Mouse (Mus musculus) R1 (cell line): Measurements from ENCODE around the gene Syt5.

Source experiments
- DNase-seq: peaks from one replicate; pipeline ENCODE4 v3.0.0-alpha.2; 2018; ENCODE audit warnings: low read depth, low spot score

Gene Syt5

GRCm38 (mm10) chr7:4523205-4524130, 23.9 kb downstream of the Syt5 start:
- peak; percentile 31 for DNase-seq

DNA sequence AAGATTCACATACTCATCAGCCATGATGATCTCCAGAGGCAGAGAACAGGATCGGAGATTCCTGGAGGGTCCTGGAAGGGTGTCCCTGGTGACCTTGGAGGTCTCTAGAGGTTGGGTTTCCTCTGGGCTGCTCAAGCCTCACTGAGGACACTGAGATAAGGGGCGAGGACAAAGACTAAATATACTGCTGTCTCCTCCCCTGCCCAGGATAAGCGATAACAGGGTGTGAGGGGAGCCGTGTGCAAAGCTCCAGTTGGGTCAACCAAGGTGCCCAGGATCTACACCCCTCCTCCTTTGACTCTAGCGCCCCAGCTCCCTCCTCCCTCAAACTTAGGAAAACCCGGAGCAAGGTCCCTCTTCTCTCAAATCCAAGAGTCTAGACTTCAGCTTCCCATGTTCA, 25.0 kb downstream of the Syt5 start:
- no peak for DNase-seq

GRCm38 (mm10) chr7:4521231-4522003, 25.9 kb downstream of the Syt5 start:
- peak; percentile 60 for DNase-seq

- DNase-seq, result no peak
Measured at GRCm38 (mm10) chr7:4518487-4518886, 28.9 kb downstream of the Syt5 start.

DNA sequence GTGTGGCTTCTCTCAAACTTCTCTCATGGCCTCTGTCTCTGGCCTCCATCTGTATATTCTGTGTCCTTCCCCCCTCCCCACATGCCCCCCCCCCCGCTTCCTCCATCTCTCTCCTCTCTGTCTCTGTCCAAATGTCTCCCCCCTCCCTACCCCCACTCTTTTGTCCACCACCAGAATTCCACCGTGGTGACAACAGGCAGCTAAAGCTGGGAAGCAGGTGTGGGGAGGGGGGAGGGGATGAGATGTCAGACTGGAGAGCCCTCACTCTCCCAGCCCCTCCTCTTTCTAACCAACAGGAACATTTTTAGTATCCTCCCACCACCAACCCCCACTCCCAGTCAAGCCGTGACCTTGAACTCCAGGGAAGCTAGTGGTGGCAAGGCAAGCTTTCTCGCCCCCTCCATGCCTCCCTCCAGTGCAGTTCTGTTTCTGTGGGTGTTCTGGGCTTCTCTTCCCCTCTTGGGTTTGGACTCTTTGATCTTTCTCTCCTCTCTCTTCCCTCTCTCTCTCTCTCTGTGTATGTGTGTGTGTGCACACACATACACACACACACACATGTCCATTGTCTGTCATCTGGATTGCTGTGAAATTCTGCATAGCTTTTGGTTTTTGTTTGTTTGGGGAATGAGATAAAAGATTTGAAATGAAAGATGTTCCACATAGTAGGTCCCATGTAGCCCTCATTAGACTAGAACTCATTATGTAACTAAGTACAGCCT, 30.9 kb downstream of the Syt5 start, which contains the start of gene Tnnt1:
TSS of gene Tnnt1 (minus strand) at position 51 of the 719 bp plus-strand sequence.
- DNase-seq, result peak; percentile 92

- peak; percentile 33 for DNase-seq
Measured at GRCm38 (mm10) chr7:4515853-4516252, 31.5 kb downstream of the Syt5 start.

- no peak for DNase-seq
Measured at GRCm38 (mm10) chr7:4513829-4514712, 33.3 kb downstream of the Syt5 start.

DNA sequence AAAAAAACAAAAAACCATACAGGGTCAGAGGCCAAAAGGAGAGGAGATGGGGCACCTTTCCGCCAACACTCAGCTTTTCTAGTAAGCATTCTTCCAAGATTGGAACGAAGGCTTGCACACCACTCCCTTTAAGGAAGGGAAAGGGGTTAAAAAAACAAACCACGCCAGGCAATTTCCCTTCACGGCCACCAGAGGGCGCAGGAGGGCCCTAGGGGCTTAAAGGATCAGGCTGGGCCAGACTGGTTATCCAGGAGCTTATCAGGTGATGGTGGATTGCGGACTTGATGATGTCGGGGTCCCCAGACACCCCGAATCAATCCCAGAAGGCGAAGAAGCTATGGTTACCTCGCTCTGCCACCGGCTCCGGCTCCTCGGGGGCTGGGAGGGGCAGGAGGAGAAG, 34.1 kb downstream of the Syt5 start:
- peak; percentile 80 for DNase-seq

DNA sequence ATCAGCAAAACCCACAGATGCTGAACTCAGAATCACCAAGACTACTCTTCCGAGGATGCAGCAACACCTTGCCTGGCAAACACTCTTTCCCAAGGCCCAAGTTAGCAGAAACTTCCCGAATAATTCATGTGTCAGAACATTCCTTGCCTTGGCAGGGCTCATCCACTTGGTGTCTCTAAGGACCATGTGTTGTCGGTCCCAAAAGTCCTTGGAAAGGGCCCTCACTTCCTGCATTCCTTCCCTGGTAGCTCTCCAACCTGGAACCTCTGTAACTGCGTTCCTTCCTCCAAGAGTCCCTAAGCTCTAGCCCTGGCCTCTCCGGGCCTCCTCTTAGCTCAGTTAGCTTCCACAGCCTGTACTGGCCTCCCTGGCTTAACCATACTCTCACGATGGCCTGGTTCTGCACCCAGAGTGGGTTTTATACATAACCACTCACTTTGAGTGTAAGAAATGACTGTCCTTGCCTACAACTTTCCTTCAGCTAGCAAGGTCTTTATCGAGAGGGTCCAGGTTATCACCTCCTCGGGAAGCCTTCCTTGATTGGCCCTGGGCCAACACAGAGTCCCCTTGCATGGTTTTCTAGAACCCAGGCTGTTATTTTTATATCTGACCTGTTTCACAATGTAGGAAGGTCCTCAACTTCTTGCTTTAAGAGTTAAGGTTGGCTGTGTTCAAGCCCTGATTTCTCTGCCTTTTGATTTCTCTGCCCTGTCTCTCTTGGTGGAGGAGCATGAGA, 35.7 kb downstream of the Syt5 start:
- no peak for DNase-seq

- peak; percentile 90 for DNase-seq
Measured at GRCm38 (mm10) chr7:4509863-4510608, 37.3 kb downstream of the Syt5 start.

- no peak for DNase-seq
Measured at GRCm38 (mm10) chr7:4508739-4509116, 38.6 kb downstream of the Syt5 start.

DNA sequence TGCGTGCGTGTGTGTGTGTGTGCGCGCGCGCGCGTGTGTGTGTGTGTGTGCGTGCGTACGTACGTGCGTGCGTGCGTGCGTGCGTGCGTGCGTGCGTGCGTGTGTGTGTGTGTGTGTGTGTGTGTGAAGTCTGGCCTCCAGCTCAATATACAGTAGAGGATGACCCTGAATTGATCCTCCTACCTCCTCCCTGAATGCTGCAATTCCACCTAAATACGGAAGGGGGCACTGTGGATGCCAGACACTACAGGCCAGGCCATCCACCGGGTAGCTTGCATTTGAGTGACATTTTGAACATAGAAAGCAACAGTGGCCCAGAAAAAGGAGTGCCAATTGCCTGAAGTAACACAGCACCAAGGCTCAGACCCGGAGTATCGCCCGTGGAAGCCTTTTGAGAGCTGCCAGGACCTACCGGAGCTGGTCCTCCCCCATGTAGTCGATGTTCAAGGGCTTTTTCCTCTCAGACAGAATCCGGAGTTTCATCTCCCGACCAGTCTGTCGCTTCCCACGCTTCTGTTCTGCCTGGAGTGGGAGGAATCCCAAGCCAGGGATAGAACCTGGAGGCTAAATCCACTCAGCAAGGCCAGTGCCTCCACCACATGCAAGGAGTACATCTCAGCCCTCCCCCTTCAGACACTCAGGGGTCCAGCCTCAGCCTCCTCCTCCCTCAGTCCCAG, 39.1 kb downstream of the Syt5 start:
- DNase-seq, result peak; percentile 86

GRCm38 (mm10) chr7:4507220-4507619, 40.1 kb downstream of the Syt5 start:
- peak; percentile 61 for DNase-seq

- DNase-seq, result no peak
Measured at GRCm38 (mm10) chr7:4504646-4505435, 42.5 kb downstream of the Syt5 start.

DNA sequence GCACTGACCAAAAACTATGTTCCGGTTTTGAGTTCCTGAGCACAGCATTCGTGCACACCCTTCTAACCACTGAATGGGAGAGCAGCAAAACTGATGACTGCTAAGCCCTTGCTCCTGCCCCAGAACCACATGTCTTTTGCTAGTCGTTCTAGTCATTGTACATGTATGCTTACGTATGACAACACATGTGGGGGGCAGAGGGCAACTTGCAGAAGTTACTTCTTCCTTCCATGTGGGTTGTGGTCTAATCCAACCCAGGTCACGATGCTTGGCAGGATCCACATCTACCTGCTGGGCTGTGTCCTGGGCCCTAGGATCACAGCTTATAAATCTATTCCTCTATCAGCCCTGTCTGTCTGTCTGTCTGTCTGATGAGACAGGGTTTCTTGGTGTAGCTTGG, 43.5 kb downstream of the Syt5 start:
- no peak for DNase-seq

GRCm38 (mm10) chr7:4503100-4503499, 44.2 kb downstream of the Syt5 start:
- DNase-seq, result no peak

- peak; percentile 78 for DNase-seq
Measured at GRCm38 (mm10) chr7:4502421-4503090, 44.8 kb downstream of the Syt5 start.
